Mouse (Mus musculus): ENCODE measurements at regions not wholly inside any gene's neighbourhood (a gene's known extent, or its start where the extent isn't known, plus 50 kb on each side); places are given as distances from the start of the nearest gene placed in this dataset.

- TF ChIP-seq CTCF (conservative IDR thresholded peaks at IDR 0.05; ENCODE audit: insufficient read depth, insufficient read length, low read depth, low read length) (no peak), POLR2A (IDR thresholded peaks at IDR 0.05; ENCODE audit: low read depth, low read length) (no peak)
Observed at GRCm38 (mm10) chr13:116118664-116119063, 190.8 kb downstream of the Isl1 start.
